Mouse (Mus musculus): ENCODE data around the gene Hoxd12. TPM values are rescaled to one million over a fixed set of nuclear protein-coding genes. Genes with fewer than 3 reads are reported as not detected.

Hoxd12 gene
- polyA plus RNA-seq, 1 experiment from 2014 or later = not detected

GRCm38 (mm10) chr2:74715504-74716241 lies 40.9 kb downstream of the Hoxd12 start:
- peak; percentile 78; the same call in 1 of the 2 replicates for ATAC-seq (ENCODE audit: insufficient number of reproducible peaks, low FRiP score, low TSS enrichment, low read depth)
- Histone ChIP-seq H3K4me2 (replicated peaks) (peak overlapping the region; percentile 46), H3K27ac (replicated peaks) (no peak overlapping the region), H3K36me3 (no peaks in the 10 kb centered on the region), H3K9me3 (replicated peaks) (no peaks in the 10 kb centered on the region), H3K9ac (no peak overlapping the region), H3K27me3 (peaks cover 93% of the 10 kb centered on the region), H3K4me3 (replicated peaks) (peak overlapping the region; percentile 22), H3K4me1 (peaks cover 11% of the 10 kb centered on the region)
- 3% methylated on average over 26 of the region's 26 CpGs for WGBS

DNA sequence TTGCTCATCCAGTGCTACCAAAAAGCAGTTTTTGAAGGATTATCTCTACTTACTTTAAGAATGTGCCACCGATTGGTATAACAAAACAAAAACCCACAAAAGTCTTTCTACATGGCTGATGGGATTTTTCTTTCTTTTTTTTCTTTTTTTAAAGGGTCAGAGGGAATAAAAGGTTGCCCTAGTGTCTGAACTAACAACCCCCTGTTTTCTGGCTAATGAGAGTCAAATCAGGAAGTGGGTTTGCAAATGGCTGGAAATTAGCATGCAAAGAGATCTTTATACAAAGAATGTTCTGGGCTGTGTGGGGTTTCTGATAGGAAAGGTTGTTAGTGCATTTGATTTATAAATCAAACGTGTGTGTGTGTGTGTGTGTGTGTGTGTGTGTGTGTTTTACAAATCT lies 45.6 kb downstream of the Hoxd12 start:
- no peak overlapping the region for H3K27ac ChIP-seq (replicated peaks)
- H3K9ac ChIP-seq = no peak overlapping the region
- peaks cover 3% of the 10 kb centered on the region; the same call in 1 of the 2 replicates for H3K4me1 ChIP-seq
- H3K27me3 ChIP-seq = peaks cover 96% of the 10 kb centered on the region
- no peaks in the 10 kb centered on the region for H3K9me3 ChIP-seq (replicated peaks)
- whole genome bisulfite sequencing = 7% methylated on average over 2 of the region's 2 CpGs
- ATAC-seq (ENCODE audit: insufficient number of reproducible peaks, low FRiP score, low TSS enrichment, low read depth) = no peak
- no peak overlapping the region for H3K4me2 ChIP-seq (replicated peaks)
- H3K36me3 ChIP-seq = no peaks in the 10 kb centered on the region
- no peak overlapping the region for H3K4me3 ChIP-seq (replicated peaks)

DNA sequence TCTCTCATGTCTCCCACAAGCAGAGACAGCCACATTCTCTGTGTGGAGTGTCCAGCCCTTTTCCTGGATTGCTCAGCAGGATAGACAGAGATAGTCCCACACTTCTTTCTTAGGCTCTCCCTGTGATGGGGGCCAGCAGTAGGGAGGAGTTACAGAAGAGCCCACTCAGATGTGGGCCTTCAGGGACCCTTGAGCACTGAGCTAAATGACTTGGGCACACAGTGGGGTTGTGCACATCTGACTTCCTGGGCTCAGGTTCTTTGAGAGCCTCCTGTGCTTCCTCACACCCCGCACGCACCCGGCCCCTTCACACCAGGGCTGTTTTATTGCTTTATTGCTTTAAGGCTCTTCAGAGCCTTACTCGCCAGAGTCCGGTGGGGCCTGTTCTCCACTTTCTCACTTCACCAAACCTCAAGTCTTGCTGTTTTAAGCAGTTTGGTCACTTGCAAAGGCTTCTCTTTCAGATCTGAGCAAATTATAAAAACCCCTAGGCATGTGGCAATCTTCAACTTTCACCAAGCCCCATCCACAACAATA lies 46.2 kb downstream of the Hoxd12 start:
- no peak for ATAC-seq (ENCODE audit: insufficient number of reproducible peaks, low FRiP score, low TSS enrichment, low read depth)
- no peaks in the 10 kb centered on the region for H3K9me3 ChIP-seq (replicated peaks)
- 19% methylated on average over 5 of the region's 5 CpGs for WGBS
- peaks cover 97% of the 10 kb centered on the region for H3K27me3 ChIP-seq
- no peaks in the 10 kb centered on the region for H3K36me3 ChIP-seq
- H3K4me2 ChIP-seq (replicated peaks) = no peak overlapping the region
- H3K9ac ChIP-seq = no peak overlapping the region
- H3K4me3 ChIP-seq (replicated peaks) = no peak overlapping the region
- no peak overlapping the region for H3K27ac ChIP-seq (replicated peaks)
- H3K4me1 ChIP-seq = peaks cover under 1% of the 10 kb centered on the region; the same call in 1 of the 2 replicates

GRCm38 (mm10) chr2:74721882-74722281 lies 47.1 kb downstream of the Hoxd12 start:
- Histone ChIP-seq H3K4me2 (replicated peaks) (no peak overlapping the region), H3K9ac (no peak overlapping the region), H3K4me3 (replicated peaks) (no peak overlapping the region), H3K27me3 (peaks cover 97% of the 10 kb centered on the region), H3K4me1 (no peaks in the 10 kb centered on the region), H3K36me3 (no peaks in the 10 kb centered on the region), H3K9me3 (replicated peaks) (no peaks in the 10 kb centered on the region), H3K27ac (replicated peaks) (no peak overlapping the region)
- ATAC-seq (ENCODE audit: insufficient number of reproducible peaks, low FRiP score, low TSS enrichment, low read depth) = no peak
- WGBS = 8% methylated on average over 6 of the region's 6 CpGs

DNA sequence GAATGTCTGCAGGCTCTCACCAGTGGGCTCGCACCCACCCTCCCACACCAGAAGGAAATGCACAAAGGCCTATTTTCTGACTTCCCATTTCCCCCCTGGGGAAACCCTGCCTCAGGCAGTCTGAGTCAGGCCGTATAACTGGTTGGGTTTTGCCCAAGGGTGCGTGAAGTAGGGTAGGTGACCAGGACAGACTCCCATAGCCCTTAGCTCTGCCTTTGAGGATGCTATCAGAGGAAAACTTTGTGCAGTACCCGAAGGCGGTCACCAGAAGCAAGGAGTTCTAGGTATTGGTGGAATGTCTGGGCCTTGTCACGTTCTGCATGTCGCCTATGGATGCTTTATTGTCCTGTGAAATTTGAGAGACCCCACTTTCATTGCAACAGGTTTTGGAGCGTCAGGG lies 48.1 kb downstream of the Hoxd12 start:
- WGBS = 13% methylated on average over 8 of the region's 8 CpGs
- no peak overlapping the region for H3K4me3 ChIP-seq (replicated peaks)

DNA sequence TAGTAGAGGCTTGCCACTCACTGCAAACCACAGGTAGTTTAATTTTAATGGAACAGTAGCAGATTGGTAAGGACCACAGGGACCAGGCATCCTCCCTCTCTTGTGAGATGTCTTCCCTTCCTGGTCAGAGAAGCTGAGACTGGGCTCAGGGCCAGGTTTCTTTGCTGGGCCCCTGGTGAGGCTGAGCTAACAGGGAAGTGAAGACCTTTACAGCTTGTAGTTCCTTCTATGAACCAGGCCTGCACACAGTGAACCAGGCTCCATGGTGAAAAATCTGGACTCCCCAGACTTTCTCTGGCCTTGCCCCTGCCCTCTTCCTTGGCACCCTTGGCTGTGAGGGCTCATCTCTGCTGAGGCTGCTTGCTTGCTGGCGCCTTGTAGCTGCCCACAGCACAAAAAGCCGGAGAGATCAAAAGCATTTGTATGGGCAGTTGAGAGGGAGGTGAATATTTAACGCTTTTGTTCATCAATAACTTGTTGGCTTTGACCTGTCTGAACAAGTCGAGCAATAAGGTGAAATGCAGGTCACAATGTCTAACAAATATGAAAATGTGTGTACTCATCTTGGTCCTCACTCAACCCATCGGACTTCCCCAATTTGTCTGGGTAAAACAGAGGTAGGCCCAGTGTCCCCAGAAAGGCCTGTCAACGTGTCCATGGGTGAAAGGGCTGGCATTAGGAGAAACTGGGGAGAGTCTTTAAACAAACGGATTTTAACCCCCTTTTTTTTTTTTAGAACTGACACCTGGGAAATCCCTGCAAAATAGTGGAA lies 49.6 kb downstream of the Hoxd12 start:
- H3K4me1 ChIP-seq = peaks cover 10% of the 10 kb centered on the region
- no peak overlapping the region for H3K27ac ChIP-seq (replicated peaks)
- no peak for ATAC-seq (ENCODE audit: insufficient number of reproducible peaks, low FRiP score, low TSS enrichment, low read depth)
- H3K4me2 ChIP-seq (replicated peaks) = no peak overlapping the region
- no peak overlapping the region for H3K9ac ChIP-seq
- no peaks in the 10 kb centered on the region for H3K36me3 ChIP-seq
- no peaks in the 10 kb centered on the region for H3K9me3 ChIP-seq (replicated peaks)
- H3K4me3 ChIP-seq (replicated peaks) = no peak overlapping the region
- WGBS = 22% methylated on average over 7 of the region's 7 CpGs
- H3K27me3 ChIP-seq = peaks cover 99% of the 10 kb centered on the region

More for the DNA sequence above, 48.1 kb downstream of the Hoxd12 start:
- Histone ChIP-seq H3K4me1 (peaks cover 9% of the 10 kb centered on the region), H3K9ac (no peak overlapping the region), H3K9me3 (replicated peaks) (no peaks in the 10 kb centered on the region), H3K27ac (replicated peaks) (no peak overlapping the region), H3K4me2 (replicated peaks) (no peak overlapping the region), H3K27me3 (peaks cover 97% of the 10 kb centered on the region), H3K36me3 (no peaks in the 10 kb centered on the region)
- no peak for ATAC-seq (ENCODE audit: insufficient number of reproducible peaks, low FRiP score, low TSS enrichment, low read depth)

- ATAC-seq (ENCODE audit: insufficient number of reproducible peaks, low FRiP score, low TSS enrichment, low read depth) = no peak
- Histone ChIP-seq H3K4me1 (peaks cover 10% of the 10 kb centered on the region), H3K27ac (replicated peaks) (no peak overlapping the region), H3K9ac (no peak overlapping the region), H3K9me3 (replicated peaks) (no peaks in the 10 kb centered on the region), H3K36me3 (no peaks in the 10 kb centered on the region), H3K4me3 (replicated peaks) (no peak overlapping the region), H3K27me3 (peaks cover 97% of the 10 kb centered on the region), H3K4me2 (replicated peaks) (no peak overlapping the region)
- WGBS = 15% methylated on average over 17 of the region's 17 CpGs
These were observed 50.4 kb downstream of the Hoxd12 start for GRCm38 (mm10) chr2:74725171-74725570.

DNA sequence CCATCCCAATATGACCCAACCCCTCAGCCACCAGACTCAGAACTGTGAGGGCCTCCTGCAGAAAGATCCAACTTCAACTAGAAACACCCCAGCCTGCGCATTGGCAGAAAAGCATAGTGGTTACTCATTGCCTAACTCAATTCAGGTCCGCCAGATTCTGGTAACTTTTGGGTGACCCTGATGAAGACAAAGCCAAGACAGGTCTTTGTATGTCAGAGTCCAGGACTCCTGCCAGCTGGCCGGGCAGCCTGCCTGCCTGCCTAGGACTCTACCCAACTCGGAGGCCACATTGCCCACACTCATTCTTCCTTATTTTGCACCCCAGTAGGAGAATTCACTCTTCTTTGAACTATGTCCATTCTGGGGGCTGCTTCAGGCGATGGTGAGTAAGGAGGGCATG lies 51.7 kb downstream of the Hoxd12 start, which contains the start of gene Gm28230:
Gene Gm28230, plus strand, starts transcription at position 178 of the 400 bp plus-strand sequence.
- peak within 1 kb of the TSS; percentile 30 for H3K4me3 ChIP-seq (replicated peaks)
- H3K4me1 ChIP-seq = peaks cover 10% of the 10 kb centered on the region
- peak within 1 kb of the TSS; percentile 42 for H3K4me2 ChIP-seq (replicated peaks)
- peaks cover 97% of the 10 kb centered on the region for H3K27me3 ChIP-seq
- H3K27ac ChIP-seq (replicated peaks) = no peak within 1 kb of the TSS
- no peaks in the 10 kb centered on the region for H3K36me3 ChIP-seq
- no peaks in the 10 kb centered on the region for H3K9me3 ChIP-seq (replicated peaks)
- ATAC-seq (ENCODE audit: insufficient number of reproducible peaks, low FRiP score, low TSS enrichment, low read depth) = no peak
- 17% methylated on average over 5 of the region's 5 CpGs for WGBS
- H3K9ac ChIP-seq = no peak within 1 kb of the TSS

DNA sequence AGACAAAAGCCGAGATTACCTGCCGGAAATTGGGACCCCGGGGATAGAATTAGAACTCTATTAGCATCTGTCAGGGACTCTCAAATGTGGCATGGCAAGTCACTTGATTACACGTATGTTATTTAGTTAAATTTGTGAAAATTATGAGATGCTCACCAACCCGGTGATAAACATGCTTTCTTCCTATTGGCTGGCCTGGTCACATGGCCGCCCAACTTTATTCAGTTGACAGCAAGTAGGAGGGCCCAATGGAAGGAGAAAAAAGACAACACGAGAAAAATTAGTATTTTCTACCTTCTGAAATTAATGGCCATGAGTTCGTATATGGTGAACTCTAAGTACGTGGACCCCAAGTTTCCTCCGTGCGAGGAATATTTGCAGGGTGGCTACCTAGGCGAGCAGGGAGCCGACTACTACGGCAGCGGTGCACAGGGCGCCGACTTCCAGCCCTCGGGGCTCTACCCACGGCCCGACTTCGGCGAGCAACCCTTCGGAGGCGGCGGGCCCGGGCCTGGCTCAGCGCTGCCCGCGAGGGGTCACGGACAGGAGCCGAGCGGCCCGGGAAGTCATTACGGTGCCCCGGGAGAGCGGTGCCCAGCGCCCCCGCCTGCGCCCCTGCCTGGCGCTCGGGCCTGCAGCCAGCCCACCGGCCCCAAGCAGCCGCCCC lies 52.3 kb downstream of the Hoxd12 start:
- H3K4me3 ChIP-seq (replicated peaks) = peak overlapping the region; percentile 30
- H3K27me3 ChIP-seq = peaks cover 97% of the 10 kb centered on the region
- H3K9ac ChIP-seq = no peak overlapping the region
- H3K27ac ChIP-seq (replicated peaks) = no peak overlapping the region
- no peaks in the 10 kb centered on the region for H3K9me3 ChIP-seq (replicated peaks)
- H3K36me3 ChIP-seq = no peaks in the 10 kb centered on the region
- WGBS = 5% methylated on average over 43 of the region's 43 CpGs
- peak overlapping the region; percentile 42 for H3K4me2 ChIP-seq (replicated peaks)
- no peak for ATAC-seq (ENCODE audit: insufficient number of reproducible peaks, low FRiP score, low TSS enrichment, low read depth)
- peaks cover 10% of the 10 kb centered on the region for H3K4me1 ChIP-seq

Measured in embryonic facial prominence, embryonic 15.5 days (tissue).